Mouse (Mus musculus) myocyte (in vitro differentiated cells): ENCODE measurements at regions not wholly inside any gene's neighbourhood (a gene's known extent, or its start where the extent isn't known, plus 50 kb on each side); places are given as distances from the start of the nearest gene placed in this dataset.

Experiments
- CEBPB ChIP-seq: IDR thresholded peaks from 2 replicates; pipeline ENCODE4 v1.6.1; 2011; ENCODE audit warnings: mild to moderate bottlenecking, moderate library complexity; ENCODE audit not compliant: poor library complexity, insufficient read depth, severe bottlenecking
- E2F4 ChIP-seq: IDR thresholded peaks from one replicate; pipeline ENCODE4 v1.6.1; 2011; ENCODE audit warnings: mild to moderate bottlenecking, control low read depth, moderate library complexity; ENCODE audit not compliant: insufficient read depth
- MAX ChIP-seq: IDR thresholded peaks from one replicate; pipeline ENCODE4 v1.6.1; 2011; ENCODE audit warnings: low read depth, mild to moderate bottlenecking, control low read depth
- MYOD1 ChIP-seq, 3 experiments: IDR thresholded peaks; one replicate each; pipeline ENCODE4 v1.6.1; 2011; ENCODE audit warnings: control low read depth in 2 of 3, low read depth in 2 of 3, mild to moderate bottlenecking in 2 of 3, moderate library complexity in 1 of 3; ENCODE audit not compliant: insufficient read length in 2 of 3, control insufficient read depth in 1 of 3
- MYOG ChIP-seq, 3 experiments: IDR thresholded peaks; one replicate each; pipeline ENCODE4 v1.6.1; 2011; ENCODE audit warnings: control low read depth in 2 of 3, low read depth in 2 of 3, mild to moderate bottlenecking in 2 of 3; ENCODE audit not compliant: insufficient read length in 2 of 3, control insufficient read depth in 1 of 3, insufficient read depth in 1 of 3
- POLR2A ChIP-seq: IDR thresholded peaks from one replicate; pipeline ENCODE4 v1.6.1; 2011; ENCODE audit warnings: low read depth, mild to moderate bottlenecking, control low read depth, moderate library complexity; ENCODE audit not compliant: insufficient read length
- POLR2AphosphoS2 ChIP-seq: IDR thresholded peaks from one replicate; pipeline ENCODE4 v1.6.1; 2011; ENCODE audit warnings: low read depth, control low read depth; ENCODE audit not compliant: insufficient read length
- REST ChIP-seq: IDR thresholded peaks from one replicate; pipeline ENCODE4 v1.6.1; 2011; ENCODE audit warnings: mild to moderate bottlenecking, control low read depth, moderate library complexity; ENCODE audit not compliant: insufficient read depth, insufficient read length
- TCF12 ChIP-seq: IDR thresholded peaks from one replicate; pipeline ENCODE4 v1.6.1; 2011; ENCODE audit warnings: mild to moderate bottlenecking, control low read depth; ENCODE audit not compliant: poor library complexity, insufficient read depth, severe bottlenecking
- TCF3 ChIP-seq: IDR thresholded peaks from one replicate; pipeline ENCODE4 v1.6.1; 2011; ENCODE audit warnings: low read depth, control low read depth; ENCODE audit not compliant: insufficient read length
- USF1 ChIP-seq: IDR thresholded peaks from one replicate; pipeline ENCODE4 v1.6.1; 2011; ENCODE audit warnings: low read depth, mild to moderate bottlenecking, control low read depth, moderate library complexity

GRCm38 (mm10) chr11:65469762-65470741 lies 200.3 kb upstream of the Myocd start:
- TF ChIP-seq E2F4 (no peak), POLR2A (no peak), MYOD1 (IDR thresholded peaks at IDR 0.05; ENCODE audit: control insufficient read depth in 1 of 3, insufficient read length in 2 of 3, low read depth in 2 of 3) (no peak), MAX (no peak), USF1 (no peak), TCF3 (no peak), CEBPB (no peak), REST (no peak), TCF12 (no peak), MYOG (IDR thresholded peaks at IDR 0.05; ENCODE audit: control insufficient read depth in 1 of 3, insufficient read depth in 1 of 3, insufficient read length in 2 of 3, low read depth in 2 of 3) (no peak), POLR2AphosphoS2 (no peak)
